Mouse (Mus musculus): ENCODE measurements around the gene Vash2. TPM values are rescaled to one million over a fixed set of nuclear protein-coding genes. Genes with fewer than 3 reads are reported as not detected.
"Not testable (repeated sequence)": the region's sequence is repeated elsewhere in the genome, so short reads cannot be mapped to it uniquely, and the experiment has no call there.

Vash2 gene
- total and polyA plus RNA-seq, 3 experiments, result 0.04 to 0.17 (median 0.16) TPM

DNA sequence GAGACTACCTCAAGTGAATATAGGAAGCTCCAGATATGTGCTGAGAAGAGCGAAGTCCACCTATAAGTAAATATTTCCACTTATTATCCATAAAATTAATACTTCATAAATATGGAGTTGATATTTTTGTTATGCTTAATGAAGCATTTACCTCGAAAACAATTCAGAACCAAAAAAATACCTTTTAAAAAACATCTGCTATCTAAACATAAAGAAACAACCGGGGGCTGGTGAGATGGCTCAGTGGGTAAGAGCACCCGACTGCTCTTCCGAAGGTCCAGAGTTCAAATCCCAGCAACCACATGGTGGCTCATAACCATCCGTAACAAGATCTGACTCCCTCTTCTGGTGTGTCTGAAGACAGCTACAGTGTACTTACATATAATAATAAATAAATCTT lies 44.7 kb upstream of the Vash2 start:
- peaks cover 19% of the 10 kb centered on the region for H3K79me2 ChIP-seq (replicated peaks; ENCODE audit: control insufficient read depth, extremely low read depth, insufficient read depth, poor library complexity, severe bottlenecking)
- H3K4me2 ChIP-seq (ENCODE audit: insufficient read depth, low read depth, poor library complexity, severe bottlenecking), result peak overlapping the region; percentile 24; the same call in 1 of the 2 replicates
- H3K9me3 ChIP-seq (replicated peaks; ENCODE audit: low read length); H3K27me3 ChIP-seq (replicated peaks); DNase-seq (ENCODE audit: extremely low read depth); in situ Hi-C loops (cut with MboI; ENCODE audit: low pct_ligation_motif_present, low pct_unique_long_range_greater_than_20kb, low sequenced_read_pairs); dilution Hi-C loops (cut with MboI; ENCODE audit: extremely low pct_ligation_motif_present, extremely low pct_unique_long_range_greater_than_20kb, low sequenced_read_pairs); H3K27ac ChIP-seq (ENCODE audit: insufficient read depth, low read depth): not testable (repeated sequence)
- peaks cover 0 to 28% of the 10 kb centered on the region in 2 experiments; a peak in 3 of 4 replicates for H3K4me1 ChIP-seq (ENCODE audit: control insufficient read depth in 1 of 2, insufficient read depth in 2 of 2)
- peaks cover 7 to 16% of the 10 kb centered on the region in 2 experiments for H3K36me3 ChIP-seq (replicated peaks in 1 of 2; ENCODE audit: control insufficient read depth in 1 of 2, insufficient read depth in 1 of 2, low read length in 1 of 2)
- peak overlapping the region in 2 of 3 experiments; percentile 54 to 70 for H3K4me3 ChIP-seq (replicated peaks in 1 of 3; ENCODE audit: low read depth in 2 of 3, low read length in 2 of 3, poor library complexity in 1 of 3)
- TF ChIP-seq TBP (conservative IDR thresholded peaks at IDR 0.05; ENCODE audit: low read depth, low read length), result peak; percentile 91
- H3K9ac ChIP-seq (ENCODE audit: insufficient read depth, low read depth), result peak overlapping the region; percentile 14; the same call in 1 of the 2 replicates

DNA sequence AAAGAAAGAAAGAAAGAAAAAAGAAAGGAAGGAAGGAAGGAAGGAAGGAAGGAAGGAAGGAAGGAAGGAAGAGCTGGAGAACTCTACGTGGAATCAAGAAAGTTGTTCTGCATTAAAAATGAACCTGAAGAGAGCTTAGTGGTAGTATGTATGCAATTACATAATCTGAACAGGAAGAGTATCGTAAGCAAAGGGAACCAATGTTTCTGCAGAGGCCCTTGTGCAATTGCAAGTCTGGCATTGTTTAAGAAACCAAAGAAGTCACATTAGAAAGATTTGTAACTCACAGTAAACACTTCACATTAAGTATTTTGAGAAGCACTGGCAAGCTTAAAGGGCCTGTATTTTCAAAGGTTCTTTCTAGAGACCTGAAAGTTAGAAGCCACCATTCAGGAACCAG lies 44.0 kb upstream of the Vash2 start:
- Histone ChIP-seq H3K4me3 (replicated peaks in 1 of 3; ENCODE audit: low read depth in 2 of 3, low read length in 2 of 3, poor library complexity in 1 of 3) (peak overlapping the region in 1 of 3 experiments; percentile 54), H3K9me3 (replicated peaks; ENCODE audit: low read length) (no peaks in the 10 kb centered on the region), H3K27me3 (replicated peaks) (no peaks in the 10 kb centered on the region), H3K27ac (ENCODE audit: insufficient read depth, low read depth) (no peak overlapping the region), H3K79me2 (replicated peaks; ENCODE audit: control insufficient read depth, extremely low read depth, insufficient read depth, poor library complexity, severe bottlenecking) (peaks cover 19% of the 10 kb centered on the region), H3K4me2 (ENCODE audit: insufficient read depth, low read depth, poor library complexity, severe bottlenecking) (no peak overlapping the region), H3K9ac (ENCODE audit: insufficient read depth, low read depth) (no peak overlapping the region), H3K36me3 (replicated peaks in 1 of 2; ENCODE audit: control insufficient read depth in 1 of 2, insufficient read depth in 1 of 2, low read length in 1 of 2) (peaks cover 7 to 20% of the 10 kb centered on the region in 2 experiments), H3K4me1 (ENCODE audit: control insufficient read depth in 1 of 2, insufficient read depth in 2 of 2) (peaks cover 0 to 33% of the 10 kb centered on the region in 2 experiments; a peak in 3 of 4 replicates)
- no peak for TF ChIP-seq POLR2A (IDR thresholded peaks at IDR 0.05; ENCODE audit: low read depth, low read length)
- no peak for TF ChIP-seq EP300 (IDR thresholded peaks at IDR 0.05; ENCODE audit: low read length)
- no peak for TF ChIP-seq MAZ (IDR thresholded peaks at IDR 0.05; ENCODE audit: low read depth, low read length)
- TF ChIP-seq GABPA (IDR thresholded peaks at IDR 0.05; ENCODE audit: insufficient replicate concordance, low read depth, low read length), result no peak
- TF ChIP-seq HCFC1 (IDR thresholded peaks at IDR 0.05; ENCODE audit: low read depth, low read length), result no peak
- TF ChIP-seq UBTF (IDR thresholded peaks at IDR 0.05; ENCODE audit: low read depth, low read length), result no peak
- TF ChIP-seq CHD1 (IDR thresholded peaks at IDR 0.05; ENCODE audit: low read depth, low read length), result no peak
- TF ChIP-seq CTCF (conservative IDR thresholded peaks at IDR 0.05 in 1 of 2, IDR thresholded peaks at IDR 0.05 in 1 of 2; ENCODE audit: low read depth in 2 of 2, low read length in 2 of 2), result no peak
- no peak for TF ChIP-seq ZKSCAN1 (IDR thresholded peaks at IDR 0.05; ENCODE audit: borderline replicate concordance, low read depth, low read length)
- TF ChIP-seq USF2 (conservative IDR thresholded peaks at IDR 0.05; ENCODE audit: low read depth, low read length), result no peak
- no peak for DNase-seq (ENCODE audit: extremely low read depth)
- dilution Hi-C loops (cut with MboI; ENCODE audit: extremely low pct_ligation_motif_present, extremely low pct_unique_long_range_greater_than_20kb, low sequenced_read_pairs) (no loop called here), in situ Hi-C loops (cut with MboI; ENCODE audit: low pct_ligation_motif_present, low pct_unique_long_range_greater_than_20kb, low sequenced_read_pairs) (no loop called here)

DNA sequence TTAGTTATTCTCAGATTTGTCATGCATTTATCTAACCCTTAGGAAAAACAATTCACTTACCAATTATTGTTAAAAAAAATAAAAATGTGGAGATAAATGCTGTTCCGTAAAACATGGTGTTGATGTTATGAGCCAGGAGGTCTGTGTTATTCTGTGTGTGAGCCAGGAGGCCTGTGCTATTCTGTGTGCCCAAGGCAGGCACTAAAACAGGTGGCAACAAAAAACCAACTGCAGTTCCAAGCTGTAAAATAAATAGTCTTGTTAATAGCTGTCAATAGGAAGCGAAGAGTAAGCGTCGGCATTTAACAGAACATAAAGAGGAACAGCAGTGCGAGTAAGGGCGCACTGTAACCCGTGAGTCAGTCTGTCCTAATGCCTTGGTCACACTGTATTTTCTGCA lies 41.9 kb upstream of the Vash2 start:
- peaks cover 5 to 46% of the 10 kb centered on the region in 2 experiments for H3K4me1 ChIP-seq (ENCODE audit: control insufficient read depth in 1 of 2, insufficient read depth in 2 of 2)
- H3K27me3 ChIP-seq (replicated peaks), result no peaks in the 10 kb centered on the region
- peak overlapping the region; percentile 69 for H3K4me2 ChIP-seq (ENCODE audit: insufficient read depth, low read depth, poor library complexity, severe bottlenecking)
- H3K36me3 ChIP-seq (replicated peaks in 1 of 2; ENCODE audit: control insufficient read depth in 1 of 2, insufficient read depth in 1 of 2, low read length in 1 of 2), result peaks cover 13 to 32% of the 10 kb centered on the region in 2 experiments
- DNase-seq (ENCODE audit: extremely low read depth), result no peak
- no peaks in the 10 kb centered on the region for H3K9me3 ChIP-seq (replicated peaks; ENCODE audit: low read length)
- TF ChIP-seq GABPA (IDR thresholded peaks at IDR 0.05; ENCODE audit: insufficient replicate concordance, low read depth, low read length), result no peak
- 0 out of 2 replicates have a peak, but pooled peaks have one; percentile 22 for TF ChIP-seq BHLHE40 (IDR thresholded peaks at IDR 0.05; ENCODE audit: low read depth, low read length)
- H3K79me2 ChIP-seq (replicated peaks; ENCODE audit: control insufficient read depth, extremely low read depth, insufficient read depth, poor library complexity, severe bottlenecking), result peaks cover 19% of the 10 kb centered on the region
- dilution Hi-C loops (cut with MboI; ENCODE audit: extremely low pct_ligation_motif_present, extremely low pct_unique_long_range_greater_than_20kb, low sequenced_read_pairs), result no loop called here
- H3K27ac ChIP-seq (ENCODE audit: insufficient read depth, low read depth), result peak overlapping the region; percentile 95
- H3K9ac ChIP-seq (ENCODE audit: insufficient read depth, low read depth), result peak overlapping the region; percentile 37
- peak overlapping the region in 1 of 3 experiments; percentile 7 for H3K4me3 ChIP-seq (replicated peaks in 1 of 3; ENCODE audit: low read depth in 2 of 3, low read length in 2 of 3, poor library complexity in 1 of 3)
- in situ Hi-C loops (cut with MboI; ENCODE audit: low pct_ligation_motif_present, low pct_unique_long_range_greater_than_20kb, low sequenced_read_pairs), result no loop called here
